Mouse (Mus musculus): ENCODE measurements around the gene Tmem242.

DNA sequence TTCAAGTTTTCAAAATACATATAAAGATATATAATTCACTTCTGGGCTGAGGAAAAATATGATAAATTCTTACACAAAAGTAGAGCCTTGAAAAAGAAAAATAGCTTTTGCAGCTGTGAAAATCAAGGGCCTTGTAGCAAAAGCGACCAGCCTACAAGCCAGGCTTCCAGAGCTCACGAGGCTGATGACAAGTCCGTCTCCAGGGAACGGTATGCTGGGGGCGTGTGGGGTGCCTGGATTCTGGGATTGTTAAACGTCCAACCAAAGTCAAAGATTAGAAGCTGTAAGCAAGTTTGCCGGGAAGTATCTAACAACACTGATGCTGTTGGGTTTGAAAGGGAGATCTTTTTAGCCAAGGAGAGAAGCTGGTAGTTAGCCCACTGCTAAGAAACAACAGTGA lies 68.5 kb downstream of the Tmem242 start:
- TF ChIP-seq POLR2A (IDR thresholded peaks at IDR 0.05; ENCODE audit: control insufficient read depth, low read depth, low read length) (no peak), CTCF (IDR thresholded peaks at IDR 0.05; ENCODE audit: control insufficient read depth, insufficient read depth, insufficient replicate concordance, low read depth, low read length) (no peak)
